Mouse (Mus musculus) liver, postnatal 0 days (tissue): ENCODE measurements around the gene Zfp36. TPM values are rescaled to one million over a fixed set of nuclear protein-coding genes. Genes with fewer than 3 reads are reported as not detected.

ENCODE experiments used
- ATAC-seq: fragments of 200-750 bp; cut with Nextera tagmentation; 2 replicates; pipeline ENCODE4 v1.8.0; 2017; ENCODE audit warnings: mild to moderate bottlenecking, moderate library complexity
- DNase-seq: peaks from one replicate; pipeline ENCODE4 v3.0.0-alpha.2; 2016
- H3K27ac ChIP-seq: fragments of 300-500 bp; sonication (generic); 2 replicates; pipeline ENCODE4 v1.5.1; 2014; ENCODE audit warnings: antibody characterized with exemption, moderate library complexity, mild to moderate bottlenecking, low read depth
- H3K27me3 ChIP-seq: fragments of 300-500 bp; sonication (generic); 2 replicates; pipeline ENCODE4 v1.6.1; 2014; ENCODE audit warnings: low read length, control low read depth, mixed read lengths; ENCODE audit not compliant: insufficient read depth
- H3K36me3 ChIP-seq: fragments of 300-500 bp; sonication (generic); replicated peaks from 2 replicates; pipeline ENCODE4 v1.6.1; 2014; ENCODE audit warnings: mild to moderate bottlenecking, control low read depth, low read length, moderate library complexity, mixed read lengths; ENCODE audit not compliant: insufficient read depth
- H3K4me1 ChIP-seq: fragments of 300-500 bp; sonication (generic); 2 replicates; pipeline ENCODE4 v1.6.1; 2014; ENCODE audit warnings: antibody characterized with exemption, mild to moderate bottlenecking, control low read depth; ENCODE audit not compliant: insufficient read depth
- H3K4me2 ChIP-seq: fragments of 300-500 bp; sonication (generic); 2 replicates; pipeline ENCODE4 v1.6.1; 2014; ENCODE audit warnings: low read depth, mild to moderate bottlenecking, low read length, moderate library complexity, mixed read lengths
- H3K4me3 ChIP-seq: fragments of 300-500 bp; sonication (generic); 2 replicates; pipeline ENCODE4 v1.5.1; 2014; ENCODE audit warnings: low read depth, low read length
- H3K9ac ChIP-seq: fragments of 300-500 bp; sonication (generic); replicated peaks from 2 replicates; pipeline ENCODE4 v1.6.1; 2014; ENCODE audit warnings: mild to moderate bottlenecking, moderate library complexity
- H3K9me3 ChIP-seq: fragments of 300-500 bp; sonication (generic); 2 replicates; pipeline ENCODE4 v1.6.1; 2016; ENCODE audit warnings: mild to moderate bottlenecking, control low read depth, low read length, mixed read lengths
- CTCF ChIP-seq: sonication (generic); IDR thresholded peaks from 2 replicates; pipeline ENCODE4 v1.5.1; 2016; ENCODE audit warnings: antibody characterized with exemption, low read depth
- EP300 ChIP-seq: IDR thresholded peaks from 2 replicates; pipeline ENCODE4 v1.6.1; 2016; ENCODE audit warnings: antibody characterized with exemption, low read depth, mild to moderate bottlenecking
- WGBS: fragments of 180-500 bp; shearing (Covaris S2); extraction: QIAGEN DNeasy Blood & Tissue Kit; methylation state at CpG from one replicate; pipeline ENCODE4 v1.1.7; 2014; ENCODE audit not compliant: insufficient replicate concordance; 5-methylcytosine and 5-hydroxymethylcytosine counted together
- polyA plus RNA-seq: library from polyadenylated mRNA; unstranded; fragments of >200 nt; fragmentation: Nextera tagmentation; extraction: Ambion mirVana; gene quantifications from 2 replicates; pipeline ENCODE4 v1.2.1, GENCODE M21; 2015

Zfp36 gene
- polyA plus RNA-seq, 1 experiment from 2014 or later, result 21.1 TPM

- Histone ChIP-seq H3K27ac (no peak overlapping the region), H3K36me3 (peaks cover 54% of the 10 kb centered on the region), H3K4me3 (no peak overlapping the region), H3K4me2 (no peak overlapping the region), H3K9ac (no peak overlapping the region), H3K4me1 (no peaks in the 10 kb centered on the region), H3K9me3 (no peaks in the 10 kb centered on the region), H3K27me3 (no peaks in the 10 kb centered on the region)
- WGBS, result 68% methylated on average over 4 of the region's 4 CpGs
- ATAC-seq (no peak), DNase-seq (no peak)
- TF ChIP-seq CTCF (peak; percentile 36), EP300 (no peak)
Observed at GRCm38 (mm10) chr7:28412826-28413225, 32.8 kb upstream of the Zfp36 start.

DNA sequence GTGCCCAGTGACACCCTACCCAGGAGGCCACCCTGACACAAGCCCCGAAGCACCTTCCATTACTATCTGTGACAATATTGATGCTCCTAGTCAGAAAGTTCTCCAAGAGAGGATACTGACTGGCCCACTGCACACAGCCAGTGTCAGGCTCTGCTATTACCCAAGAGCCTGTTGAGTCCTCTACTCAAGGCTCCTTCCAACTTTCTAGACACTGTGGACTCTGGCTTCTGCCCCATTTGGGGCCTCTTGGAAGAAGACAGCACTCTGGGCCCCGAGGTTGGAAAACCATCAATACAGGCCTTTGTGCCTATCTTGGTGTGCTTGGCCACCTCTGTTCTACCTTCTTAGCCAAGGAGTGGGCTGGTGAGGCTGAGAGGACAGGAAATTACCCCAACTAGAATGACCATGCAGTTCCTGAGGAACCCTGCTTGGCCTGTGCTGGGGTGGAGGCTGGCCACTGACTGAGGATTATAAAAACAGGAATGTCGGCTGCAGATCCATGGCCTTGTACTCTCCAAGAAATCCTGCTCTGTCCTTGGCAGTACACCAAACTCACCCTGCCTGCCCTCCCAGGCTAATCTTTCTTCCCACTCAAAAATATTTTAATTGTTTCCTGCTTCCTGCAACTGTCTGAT is 30.9 kb upstream of the Zfp36 start:
- Histone ChIP-seq H3K4me2 (no peak overlapping the region), H3K36me3 (peaks cover 64% of the 10 kb centered on the region), H3K4me3 (no peak overlapping the region), H3K9ac (no peak overlapping the region), H3K4me1 (no peaks in the 10 kb centered on the region), H3K27ac (peak overlapping the region; percentile 52), H3K9me3 (no peaks in the 10 kb centered on the region), H3K27me3 (no peaks in the 10 kb centered on the region)
- TF ChIP-seq CTCF, result no peak
- WGBS, result 81% methylated on average over 3 of the region's 3 CpGs
- ATAC-seq, result no peak
- DNase-seq, result no peak

- DNase-seq, result no peak
- Histone ChIP-seq H3K4me1 (peaks cover 4% of the 10 kb centered on the region; the same call in 1 of the 2 replicates), H3K4me2 (no peak overlapping the region), H3K27me3 (no peaks in the 10 kb centered on the region), H3K9ac (no peak overlapping the region), H3K36me3 (peaks cover 86% of the 10 kb centered on the region), H3K9me3 (no peaks in the 10 kb centered on the region), H3K4me3 (no peak overlapping the region), H3K27ac (no peak overlapping the region)
- ATAC-seq, result no peak
- 74% methylated on average over 3 of the region's 3 CpGs for WGBS
- TF ChIP-seq CTCF, result no peak
- TF ChIP-seq EP300, result no peak
Observed at GRCm38 (mm10) chr7:28401942-28402341, 21.9 kb upstream of the Zfp36 start.

DNA sequence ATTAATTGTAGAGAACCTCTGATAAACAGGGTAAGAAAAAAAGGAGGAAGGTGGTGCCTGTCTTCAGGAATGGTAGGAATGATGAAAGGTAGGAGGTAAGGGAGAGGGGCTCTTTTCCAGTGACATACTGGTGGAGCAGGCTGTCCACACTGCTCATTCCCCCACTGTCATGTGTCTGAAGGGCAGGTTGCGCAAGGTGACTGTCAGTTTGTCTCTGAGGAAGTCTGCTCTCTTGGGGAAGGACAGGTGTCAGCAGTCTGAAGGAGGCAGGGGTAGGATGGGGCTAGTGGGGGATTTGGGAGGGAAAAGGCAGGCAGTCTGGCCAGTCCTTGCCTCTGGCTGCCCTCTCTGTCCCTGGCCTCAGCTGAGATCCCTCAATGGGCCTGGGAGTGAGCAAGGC is 21.0 kb upstream of the Zfp36 start:
- H3K4me3 ChIP-seq, result no peak overlapping the region
- no peaks in the 10 kb centered on the region for H3K27me3 ChIP-seq
- H3K9ac ChIP-seq, result no peak overlapping the region
- TF ChIP-seq CTCF, result no peak
- TF ChIP-seq EP300, result no peak
- H3K4me1 ChIP-seq, result peaks cover 4% of the 10 kb centered on the region; the same call in 1 of the 2 replicates
- H3K4me2 ChIP-seq, result no peak overlapping the region
- H3K36me3 ChIP-seq, result peaks cover 85% of the 10 kb centered on the region
- ATAC-seq, result peak; percentile 38; the same call in 1 of the 2 replicates
- H3K27ac ChIP-seq, result no peak overlapping the region
- DNase-seq, result no peak
- no peaks in the 10 kb centered on the region for H3K9me3 ChIP-seq
- 84% methylated on average over 1 of the region's 1 CpGs for WGBS

GRCm38 (mm10) chr7:28398696-28399340 is 18.8 kb upstream of the Zfp36 start:
- Histone ChIP-seq H3K4me1 (peaks cover 6% of the 10 kb centered on the region), H3K27me3 (no peaks in the 10 kb centered on the region), H3K27ac (no peak overlapping the region), H3K4me2 (no peak overlapping the region), H3K9ac (no peak overlapping the region), H3K36me3 (peaks cover 78% of the 10 kb centered on the region), H3K9me3 (no peaks in the 10 kb centered on the region), H3K4me3 (no peak overlapping the region)
- TF ChIP-seq EP300 (no peak), CTCF (no peak)
- WGBS, result 90% methylated on average over 10 of the region's 10 CpGs
- ATAC-seq (no peak), DNase-seq (no peak)

- TF ChIP-seq EP300, result no peak
- peak; percentile 54 for TF ChIP-seq CTCF
- H3K27me3 ChIP-seq, result no peaks in the 10 kb centered on the region
- peaks cover 12% of the 10 kb centered on the region for H3K4me1 ChIP-seq
- no peak overlapping the region for H3K9ac ChIP-seq
- H3K27ac ChIP-seq, result no peak overlapping the region
- no peak overlapping the region for H3K4me3 ChIP-seq
- no peak overlapping the region for H3K4me2 ChIP-seq
- DNase-seq, result no peak
- H3K9me3 ChIP-seq, result no peaks in the 10 kb centered on the region
- no peak for ATAC-seq
- WGBS, result 64% methylated on average over 3 of the region's 3 CpGs
- peaks cover 70% of the 10 kb centered on the region for H3K36me3 ChIP-seq
Observed at GRCm38 (mm10) chr7:28398000-28398399, 17.9 kb upstream of the Zfp36 start.
